Mouse (Mus musculus) splenic B cell, adult 2 months (primary cell): Measurements from ENCODE around the gene Usp54.
"Not testable (repeated sequence)": the region's sequence is repeated elsewhere in the genome, so short reads cannot be mapped to it uniquely, and the experiment has no call there.

ENCODE experiments used
- DNase-seq: peaks from one replicate; pipeline ENCODE4 v3.0.0-alpha.2; 2011; ENCODE audit warnings: low read depth, low spot score
- H3K27me3 ChIP-seq: 2 replicates; pipeline ENCODE4 v1.6.1; 2012; ENCODE audit warnings: mild to moderate bottlenecking, low read length, moderate library complexity, mixed read lengths; ENCODE audit not compliant: control insufficient read depth, poor library complexity, insufficient read depth, severe bottlenecking
- H3K36me3 ChIP-seq: 2 replicates; pipeline ENCODE4 v1.6.1; 2012; ENCODE audit warnings: mild to moderate bottlenecking, low read length, moderate library complexity, mixed read lengths; ENCODE audit not compliant: control insufficient read depth, poor library complexity, insufficient read depth, severe bottlenecking

The Usp54 gene

GRCm38 (mm10) chr14:20609519-20609918 lies 31.3 kb downstream of the Usp54 start:
- H3K27me3 ChIP-seq, result no peaks in the 10 kb centered on the region
- no peaks in the 10 kb centered on the region for H3K36me3 ChIP-seq
- no peak for DNase-seq

- DNase-seq, result no peak
- H3K27me3 ChIP-seq, result no peaks in the 10 kb centered on the region
- no peaks in the 10 kb centered on the region for H3K36me3 ChIP-seq
Observed at GRCm38 (mm10) chr14:20607396-20608126, 33.3 kb downstream of the Usp54 start.

GRCm38 (mm10) chr14:20601287-20601686 lies 39.6 kb downstream of the Usp54 start:
- DNase-seq, result no peak
- Histone ChIP-seq H3K36me3 (no peaks in the 10 kb centered on the region), H3K27me3 (no peaks in the 10 kb centered on the region)

GRCm38 (mm10) chr14:20600203-20600602 lies 40.7 kb downstream of the Usp54 start:
- Histone ChIP-seq H3K27me3 (no peaks in the 10 kb centered on the region), H3K36me3 (no peaks in the 10 kb centered on the region)
- no peak for DNase-seq

- DNase-seq, result no peak
- H3K27me3 ChIP-seq, result no peaks in the 10 kb centered on the region
- no peaks in the 10 kb centered on the region for H3K36me3 ChIP-seq
Observed at GRCm38 (mm10) chr14:20599542-20599941, 41.3 kb downstream of the Usp54 start.

GRCm38 (mm10) chr14:20595781-20596180 lies 45.1 kb downstream of the Usp54 start:
- DNase-seq, result no peak
- no peaks in the 10 kb centered on the region for H3K27me3 ChIP-seq
- H3K36me3 ChIP-seq, result no peaks in the 10 kb centered on the region

- no peaks in the 10 kb centered on the region for H3K27me3 ChIP-seq
- DNase-seq, result no peak
- no peaks in the 10 kb centered on the region for H3K36me3 ChIP-seq
Observed at GRCm38 (mm10) chr14:20587458-20587857, 53.4 kb downstream of the Usp54 start.

- Histone ChIP-seq H3K36me3 (no peaks in the 10 kb centered on the region), H3K27me3 (no peaks in the 10 kb centered on the region)
- DNase-seq, result peak; percentile 14
Observed at GRCm38 (mm10) chr14:20578822-20579407, 61.9 kb downstream of the Usp54 start.

GRCm38 (mm10) chr14:20576179-20576578 lies 64.7 kb downstream of the Usp54 start:
- no peaks in the 10 kb centered on the region for H3K36me3 ChIP-seq
- H3K27me3 ChIP-seq, result no peaks in the 10 kb centered on the region
- DNase-seq, result peak; percentile 83

GRCm38 (mm10) chr14:20573196-20573595 lies 67.7 kb downstream of the Usp54 start:
- not testable (repeated sequence) for H3K36me3 ChIP-seq, H3K27me3 ChIP-seq, DNase-seq

GRCm38 (mm10) chr14:20565256-20566021 lies 75.4 kb downstream of the Usp54 start:
- Histone ChIP-seq H3K36me3 (no peaks in the 10 kb centered on the region), H3K27me3 (no peaks in the 10 kb centered on the region)
- no peak for DNase-seq

GRCm38 (mm10) chr14:20564692-20565091 lies 76.2 kb downstream of the Usp54 start:
- Histone ChIP-seq H3K27me3 (no peaks in the 10 kb centered on the region), H3K36me3 (no peaks in the 10 kb centered on the region)
- no peak for DNase-seq

- Histone ChIP-seq H3K27me3 (no peaks in the 10 kb centered on the region), H3K36me3 (no peaks in the 10 kb centered on the region)
- peak; percentile 66 for DNase-seq
Observed at GRCm38 (mm10) chr14:20561897-20562296, 79.0 kb downstream of the Usp54 start.

- H3K36me3 ChIP-seq, result no peaks in the 10 kb centered on the region
- DNase-seq, result no peak
- H3K27me3 ChIP-seq, result no peaks in the 10 kb centered on the region
Observed at GRCm38 (mm10) chr14:20550136-20550535, 90.7 kb downstream of the Usp54 start.

- DNase-seq, result peak; percentile 93
- Histone ChIP-seq H3K36me3 (no peaks in the 10 kb centered on the region), H3K27me3 (no peaks in the 10 kb centered on the region)
Observed at GRCm38 (mm10) chr14:20546415-20546814, 94.4 kb downstream of the Usp54 start, which contains the start of gene Ppp3cb. Ppp3cb (minus strand) TSS chr14:20546573.
